19 mouse cellular contexts compared by ENCODE assay signal in genomic region chr2:16545207-16545606, GRCm38 (mm10).
DNase-seq lines count a peak whose midpoint lies in the region; ATAC-seq and TF ChIP-seq lines count a peak whose summit lies in the region.
"Had no signal": no experiment of that assay in that cellular context is flagged by ENCODE, and none has a peak within 500 bp of the region (broad histone marks: within the 10 kb centered on the region; RNA-seq: fewer than 3 reads in every experiment).

No protein-coding gene starts in this region.

- peak; percentile 78 for DNase-seq in lung, embryonic 14.5 days
- no peak for DNase-seq in lung, postnatal 4 days
- peak; percentile 23 for DNase-seq in Muller cell, postnatal 12 days (ENCODE audit: inconsistent ontology term)
- peak; percentile 24 for DNase-seq in embryo, embryonic 10.5 days (ENCODE audit: low spot score)
- DNase-seq in thymus, postnatal 14 days, result no peak
- DNase-seq: adrenal gland, postnatal 36 days; cerebellum, adult 9-10 months; heart, adult 11 months; heart, postnatal 14 days; kidney, adult 11 months; lung, postnatal 14 days; right cerebral cortex, postnatal 14 days; spleen, adult 18-20 months had no signal

- H3K9me3 ChIP-seq in forebrain, embryonic 16.5 days (ENCODE audit: control insufficient read depth, low read length), result no peaks in the 10 kb centered on the region
- no peaks in the 10 kb centered on the region for H3K9me3 ChIP-seq in forebrain, embryonic 15.5 days
- H3K9me3 ChIP-seq in lung, embryonic 14.5 days (ENCODE audit: low read depth, low read length), result no peaks in the 10 kb centered on the region
- H3K9me3 ChIP-seq: heart, embryonic 12.5 days had no signal

- WGBS in forebrain, embryonic 16.5 days, result 41% methylated on average over 3 of the region's 3 CpGs
- 65% methylated on average over 3 of the region's 3 CpGs for WGBS in forebrain, embryonic 15.5 days
- 30% methylated on average over 3 of the region's 3 CpGs for WGBS in lung, embryonic 14.5 days

- ATAC-seq in forebrain, embryonic 16.5 days, result peak; percentile 57; the same call in 1 of the 2 replicates
- no peak for ATAC-seq in forebrain, embryonic 15.5 days (replicated peaks)
- ATAC-seq in lung, embryonic 14.5 days (ENCODE audit: insufficient read depth), result no peak

- H3K4me1 ChIP-seq in forebrain, embryonic 16.5 days (replicated peaks; ENCODE audit: control insufficient read depth, insufficient read depth, low read length), result no peaks in the 10 kb centered on the region
- no peaks in the 10 kb centered on the region for H3K4me1 ChIP-seq in forebrain, embryonic 15.5 days
- no peaks in the 10 kb centered on the region for H3K4me1 ChIP-seq in lung, embryonic 14.5 days (ENCODE audit: insufficient read depth)

- no peak overlapping the region for H3K4me3 ChIP-seq in forebrain, embryonic 16.5 days (replicated peaks; ENCODE audit: low read length)
- H3K4me3 ChIP-seq in forebrain, embryonic 15.5 days, result no peak overlapping the region
- H3K4me3 ChIP-seq in lung, embryonic 14.5 days (ENCODE audit: low read depth, low read length), result no peak overlapping the region
- H3K4me3 ChIP-seq: heart, embryonic 12.5 days; myocyte had no signal

- H3K27ac ChIP-seq in forebrain, embryonic 16.5 days (ENCODE audit: low read length), result no peak overlapping the region
- H3K27ac ChIP-seq in forebrain, embryonic 15.5 days (replicated peaks), result no peak overlapping the region
- H3K27ac ChIP-seq in lung, embryonic 14.5 days (ENCODE audit: low read depth), result no peak overlapping the region
- H3K27ac ChIP-seq: liver, embryonic 14.5 days had no signal

- no peak overlapping the region for H3K4me2 ChIP-seq in forebrain, embryonic 16.5 days (ENCODE audit: low read length)
- no peak overlapping the region for H3K4me2 ChIP-seq in forebrain, embryonic 15.5 days (replicated peaks)
- H3K4me2 ChIP-seq in lung, embryonic 14.5 days, result no peak overlapping the region
- H3K4me2 ChIP-seq: heart, embryonic 12.5 days had no signal

- H3K9ac ChIP-seq in forebrain, embryonic 16.5 days (replicated peaks; ENCODE audit: low read depth, low read length), result no peak overlapping the region
- H3K9ac ChIP-seq in forebrain, embryonic 15.5 days (replicated peaks), result no peak overlapping the region
- H3K9ac ChIP-seq in lung, embryonic 14.5 days, result no peak overlapping the region
- H3K9ac ChIP-seq: heart, embryonic 12.5 days; liver, embryonic 14.5 days had no signal

- H3K27me3 ChIP-seq in forebrain, embryonic 16.5 days (replicated peaks; ENCODE audit: control insufficient read depth, insufficient read depth, low read length), result no peaks in the 10 kb centered on the region
- no peaks in the 10 kb centered on the region for H3K27me3 ChIP-seq in forebrain, embryonic 15.5 days
- H3K27me3 ChIP-seq in lung, embryonic 14.5 days (ENCODE audit: insufficient read depth, low read length), result no peaks in the 10 kb centered on the region
- H3K27me3 ChIP-seq: CH12.LX; heart, embryonic 12.5 days had no signal

- no peaks in the 10 kb centered on the region for H3K36me3 ChIP-seq in forebrain, embryonic 16.5 days (ENCODE audit: control insufficient read depth, insufficient read depth)
- no peaks in the 10 kb centered on the region for H3K36me3 ChIP-seq in forebrain, embryonic 15.5 days
- no peaks in the 10 kb centered on the region for H3K36me3 ChIP-seq in lung, embryonic 14.5 days (ENCODE audit: insufficient read depth)
- H3K36me3 ChIP-seq: heart, embryonic 12.5 days had no signal

- TF ChIP-seq CTCF in lung, embryonic 14.5 days (IDR thresholded peaks at IDR 0.05; ENCODE audit: low read depth), result no peak

Comparison
In these comparisons a context has a peak if more than half of its experiments do, and no peak if none do; other contexts are left out.
1. DNase-seq: peak in lung, embryonic 14.5 days (single experiment), Muller cell, postnatal 12 days (single experiment) and embryo, embryonic 10.5 days (single experiment); none in lung, postnatal 4 days (0 of 2) and thymus, postnatal 14 days (single experiment).